Mouse (Mus musculus) heart, embryonic 12.5 days (tissue): ENCODE measurements around the gene Fcgbp. TPM values are rescaled to one million over a fixed set of nuclear protein-coding genes. Genes with fewer than 3 reads are reported as not detected.

ENCODE experiments used
- ATAC-seq: fragments of 200-750 bp; cut with Nextera tagmentation; 2 replicates; pipeline ENCODE4 v1.8.0; 2017; ENCODE audit warnings: moderate TSS enrichment, moderate library complexity; ENCODE audit not compliant: insufficient number of reproducible peaks, low FRiP score
- H3K27ac ChIP-seq: fragments of 300-500 bp; sonication (generic); 2 replicates; pipeline ENCODE4 v1.5.1; 2016; ENCODE audit warnings: mild to moderate bottlenecking, moderate library complexity; ENCODE audit not compliant: poor library complexity, severe bottlenecking
- H3K27me3 ChIP-seq: fragments of 300-500 bp; sonication (generic); replicated peaks from 2 replicates; pipeline ENCODE4 v1.6.1; 2016; ENCODE audit warnings: mild to moderate bottlenecking, moderate library complexity
- H3K36me3 ChIP-seq: fragments of 300-500 bp; sonication (generic); 2 replicates; pipeline ENCODE4 v1.6.1; 2016; ENCODE audit warnings: mild to moderate bottlenecking, moderate library complexity
- H3K4me1 ChIP-seq: fragments of 300-500 bp; sonication (generic); replicated peaks from 2 replicates; pipeline ENCODE4 v1.6.1; 2016; ENCODE audit warnings: mild to moderate bottlenecking
- H3K4me2 ChIP-seq: fragments of 300-500 bp; sonication (generic); 2 replicates; pipeline ENCODE4 v1.6.1; 2016; ENCODE audit warnings: mild to moderate bottlenecking, moderate library complexity
- H3K4me3 ChIP-seq: fragments of 300-500 bp; sonication (generic); 2 replicates; pipeline ENCODE4 v1.5.1; 2016; ENCODE audit warnings: mild to moderate bottlenecking
- H3K9ac ChIP-seq: fragments of 300-500 bp; sonication (generic); 2 replicates; pipeline ENCODE4 v1.6.1; 2016; ENCODE audit warnings: mild to moderate bottlenecking, moderate library complexity
- H3K9me3 ChIP-seq: fragments of 300-500 bp; sonication (generic); replicated peaks from 2 replicates; pipeline ENCODE4 v1.6.1; 2016; ENCODE audit warnings: mild to moderate bottlenecking, moderate library complexity
- WGBS: fragments of 180-500 bp; shearing (Covaris S2); methylation state at CpG from one replicate; pipeline ENCODE4 v1.1.7; 2016; 5-methylcytosine and 5-hydroxymethylcytosine counted together
- polyA plus RNA-seq: library from polyadenylated mRNA; unstranded; fragments of >200 nt; fragmentation: Nextera tagmentation; extraction: Ambion mirVana; gene quantifications from 2 replicates; pipeline ENCODE4 v1.2.1, GENCODE M21; 2016

The Fcgbp gene
- not detected in 2 replicates for polyA plus RNA-seq

GRCm38 (mm10) chr7:28070531-28071298 is at the start of gene Fcgbp:
Fcgbp (plus strand) TSS chr7:28071236.
- Histone ChIP-seq H3K36me3 (no peaks in the 10 kb centered on the region), H3K9me3 (no peaks in the 10 kb centered on the region), H3K4me2 (no peak within 1 kb of the TSS), H3K4me1 (no peaks in the 10 kb centered on the region), H3K9ac (no peak within 1 kb of the TSS), H3K4me3 (no peak within 1 kb of the TSS), H3K27ac (no peak within 1 kb of the TSS), H3K27me3 (no peaks in the 10 kb centered on the region)
- ATAC-seq: no peak
- WGBS: 87% methylated on average over 21 of the region's 21 CpGs

GRCm38 (mm10) chr7:28044524-28044923 is 26.5 kb upstream of the Fcgbp start:
- H3K4me3 ChIP-seq: no peak overlapping the region
- 0 out of 2 replicates have a peak overlapping the region, but pooled peaks have one; percentile 20 for H3K9ac ChIP-seq
- H3K27me3 ChIP-seq: no peaks in the 10 kb centered on the region
- peaks cover 8% of the 10 kb centered on the region for H3K4me1 ChIP-seq
- H3K9me3 ChIP-seq: no peaks in the 10 kb centered on the region
- H3K4me2 ChIP-seq: no peak overlapping the region
- no peak for ATAC-seq
- no peak overlapping the region for H3K27ac ChIP-seq
- peaks cover 92% of the 10 kb centered on the region for H3K36me3 ChIP-seq
- 85% methylated on average over 4 of the region's 4 CpGs for WGBS

GRCm38 (mm10) chr7:28049476-28050409 is 21.3 kb upstream of the Fcgbp start, which contains the start of gene Psmc4:
Psmc4 (minus strand) TSS chr7:28050101.
- Histone ChIP-seq H3K4me2 (peak within 1 kb of the TSS; percentile 89), H3K4me3 (peak within 1 kb of the TSS; percentile 88), H3K27me3 (no peaks in the 10 kb centered on the region; the same call in 1 of the 2 replicates), H3K4me1 (peaks cover 8% of the 10 kb centered on the region), H3K9ac (peak within 1 kb of the TSS; percentile 91), H3K36me3 (peaks cover 42% of the 10 kb centered on the region), H3K27ac (peak within 1 kb of the TSS; percentile 64), H3K9me3 (no peaks in the 10 kb centered on the region)
- ATAC-seq: peak; percentile 96
- WGBS: under 1% methylated on average over 52 of the region's 52 CpGs

GRCm38 (mm10) chr7:28050584-28050983 is 20.5 kb upstream of the Fcgbp start:
- Histone ChIP-seq H3K9me3 (no peaks in the 10 kb centered on the region), H3K4me3 (no peak overlapping the region), H3K9ac (peak overlapping the region; percentile 46; the same call in 1 of the 2 replicates), H3K27ac (no peak overlapping the region), H3K4me1 (peaks cover 8% of the 10 kb centered on the region), H3K4me2 (peak overlapping the region; percentile 42; the same call in 1 of the 2 replicates), H3K36me3 (peaks cover 34% of the 10 kb centered on the region), H3K27me3 (peaks cover 3% of the 10 kb centered on the region; the same call in 1 of the 2 replicates)
- no peak for ATAC-seq
- WGBS: 55% methylated on average over 17 of the region's 17 CpGs

GRCm38 (mm10) chr7:28053046-28053930 is 17.7 kb upstream of the Fcgbp start:
- WGBS: 82% methylated on average over 6 of the region's 6 CpGs
- no peak overlapping the region for H3K27ac ChIP-seq
- H3K9ac ChIP-seq: no peak overlapping the region
- peaks cover 7% of the 10 kb centered on the region for H3K36me3 ChIP-seq
- peaks cover 4% of the 10 kb centered on the region; the same call in 1 of the 2 replicates for H3K27me3 ChIP-seq
- H3K4me1 ChIP-seq: peaks cover 8% of the 10 kb centered on the region
- H3K9me3 ChIP-seq: no peaks in the 10 kb centered on the region
- no peak overlapping the region for H3K4me3 ChIP-seq
- no peak overlapping the region for H3K4me2 ChIP-seq
- ATAC-seq: no peak

- H3K9ac ChIP-seq: no peak overlapping the region
- WGBS: 88% methylated on average over 1 of the region's 1 CpGs
- H3K36me3 ChIP-seq: no peaks in the 10 kb centered on the region
- peaks cover 11% of the 10 kb centered on the region; the same call in 1 of the 2 replicates for H3K27me3 ChIP-seq
- H3K27ac ChIP-seq: no peak overlapping the region
- ATAC-seq: no peak
- H3K4me1 ChIP-seq: no peaks in the 10 kb centered on the region
- 0 out of 2 replicates have a peak, but pooled peaks cover 7% of the 10 kb centered on the region for H3K9me3 ChIP-seq
- no peak overlapping the region for H3K4me3 ChIP-seq
- H3K4me2 ChIP-seq: no peak overlapping the region
Observed at GRCm38 (mm10) chr7:28059972-28060371, 11.1 kb upstream of the Fcgbp start.

GRCm38 (mm10) chr7:28068661-28069060 is 2.4 kb upstream of the Fcgbp start:
- no peak overlapping the region for H3K27ac ChIP-seq
- 0 out of 2 replicates have a peak, but pooled peaks cover 2% of the 10 kb centered on the region for H3K27me3 ChIP-seq
- no peak overlapping the region for H3K4me3 ChIP-seq
- H3K9ac ChIP-seq: no peak overlapping the region
- H3K4me2 ChIP-seq: no peak overlapping the region
- no peak for ATAC-seq
- no peaks in the 10 kb centered on the region for H3K4me1 ChIP-seq
- 74% methylated on average over 3 of the region's 3 CpGs for WGBS
- H3K36me3 ChIP-seq: no peaks in the 10 kb centered on the region
- H3K9me3 ChIP-seq: no peaks in the 10 kb centered on the region

- Histone ChIP-seq H3K27ac (no peak overlapping the region), H3K9me3 (no peaks in the 10 kb centered on the region), H3K4me1 (no peaks in the 10 kb centered on the region), H3K4me2 (no peak overlapping the region), H3K36me3 (no peaks in the 10 kb centered on the region), H3K9ac (no peak overlapping the region), H3K27me3 (no peaks in the 10 kb centered on the region), H3K4me3 (no peak overlapping the region)
- WGBS: 43% methylated on average over 3 of the region's 3 CpGs
- no peak for ATAC-seq
Observed at GRCm38 (mm10) chr7:28069546-28070172, 1.4 kb upstream of the Fcgbp start.

GRCm38 (mm10) chr7:28084215-28084614 is 13.2 kb downstream of the Fcgbp start:
- Histone ChIP-seq H3K4me1 (no peaks in the 10 kb centered on the region), H3K9ac (no peak overlapping the region), H3K27me3 (peaks cover 3% of the 10 kb centered on the region; the same call in 1 of the 2 replicates), H3K4me3 (no peak overlapping the region), H3K27ac (no peak overlapping the region), H3K4me2 (no peak overlapping the region), H3K36me3 (no peaks in the 10 kb centered on the region), H3K9me3 (0 out of 2 replicates have a peak, but pooled peaks cover 5% of the 10 kb centered on the region)
- ATAC-seq: no peak
- WGBS: 60% methylated on average over 7 of the region's 7 CpGs

- H3K4me1 ChIP-seq: no peaks in the 10 kb centered on the region
- H3K9me3 ChIP-seq: 0 out of 2 replicates have a peak, but pooled peaks cover 5% of the 10 kb centered on the region
- no peak overlapping the region for H3K9ac ChIP-seq
- H3K27ac ChIP-seq: no peak overlapping the region
- no peak overlapping the region for H3K4me3 ChIP-seq
- 77% methylated on average over 16 of the region's 16 CpGs for WGBS
- no peak overlapping the region for H3K4me2 ChIP-seq
- no peaks in the 10 kb centered on the region for H3K36me3 ChIP-seq
- ATAC-seq: no peak
- peaks cover 3% of the 10 kb centered on the region; the same call in 1 of the 2 replicates for H3K27me3 ChIP-seq
Observed at GRCm38 (mm10) chr7:28086236-28086635, 15.2 kb downstream of the Fcgbp start.
